In genomic region chr13:31860200-31860599, GRCm38 (mm10) we compare ENCODE assay signal across 32 mouse cellular contexts. TPM values are rescaled to one million over a fixed set of nuclear protein-coding genes. Genes with fewer than 3 reads are reported as not detected.
"Had no signal": no experiment of that assay in that cellular context is flagged by ENCODE, and none has a peak within 500 bp of the region (broad histone marks: within the 10 kb centered on the region; RNA-seq: fewer than 3 reads in every experiment).

No protein-coding gene starts in this region.

- H3K27ac ChIP-seq: heart, embryonic 10.5 days; heart, embryonic 13.5 days; heart, embryonic 15.5 days; hindbrain, embryonic 10.5 days; hindbrain, embryonic 12.5 days; hindbrain, embryonic 13.5 days; hindbrain, embryonic 14.5 days; hindbrain, embryonic 15.5 days; hindbrain, postnatal 0 days; intestine, embryonic 15.5 days; kidney, embryonic 15.5 days; kidney, postnatal 0 days; layer of hippocampus, adult 2 months; left cerebral cortex, adult 2 months had no signal

- DNase-seq: heart, postnatal 10 days; heart, postnatal 14 days; heart, postnatal 36 days; heart, postnatal 4 days; kidney, adult 11 months; kidney, adult 18-20 months; kidney, adult 8-10 months; kidney, adult 9 months; kidney, postnatal 10 days; kidney, postnatal 14 days; kidney, postnatal 25 days; kidney, postnatal 36 days; kidney, postnatal 4 days; layer of hippocampus, adult 9-11 months; layer of hippocampus, postnatal 36 days had no signal

- H3K4me1 ChIP-seq: heart, embryonic 10.5 days; heart, embryonic 15.5 days; hindbrain, embryonic 12.5 days; hindbrain, embryonic 13.5 days; hindbrain, embryonic 15.5 days; intestine, embryonic 15.5 days had no signal

- H3K27me3 ChIP-seq: heart, embryonic 12.5 days; heart, embryonic 13.5 days; heart, embryonic 15.5 days; hindbrain, embryonic 12.5 days; hindbrain, embryonic 13.5 days; hindbrain, embryonic 15.5 days; intestine, embryonic 15.5 days; kidney, embryonic 15.5 days had no signal

- H3K9ac ChIP-seq: heart, embryonic 12.5 days; heart, embryonic 13.5 days; heart, embryonic 15.5 days; hindbrain, embryonic 12.5 days; hindbrain, embryonic 13.5 days; hindbrain, embryonic 14.5 days; hindbrain, embryonic 15.5 days; intestine, embryonic 15.5 days; kidney, embryonic 15.5 days had no signal

- H3K4me3 ChIP-seq: heart, embryonic 10.5 days; heart, embryonic 12.5 days; heart, embryonic 13.5 days; heart, embryonic 15.5 days; hindbrain, embryonic 10.5 days; hindbrain, embryonic 12.5 days; hindbrain, embryonic 13.5 days; hindbrain, embryonic 15.5 days; intestine, embryonic 15.5 days; kidney, embryonic 15.5 days; layer of hippocampus, adult 2 months; left cerebral cortex, adult 2 months had no signal

- H3K9me3 ChIP-seq: heart, embryonic 10.5 days; heart, embryonic 12.5 days; heart, embryonic 13.5 days; heart, embryonic 15.5 days; hindbrain, embryonic 10.5 days; hindbrain, embryonic 12.5 days; hindbrain, embryonic 13.5 days; hindbrain, embryonic 15.5 days; intestine, embryonic 15.5 days; kidney, embryonic 15.5 days had no signal

- H3K36me3 ChIP-seq: heart, embryonic 10.5 days; heart, embryonic 12.5 days; heart, embryonic 13.5 days; heart, embryonic 15.5 days; hindbrain, embryonic 10.5 days; hindbrain, embryonic 12.5 days; hindbrain, embryonic 13.5 days; hindbrain, embryonic 15.5 days; intestine, embryonic 15.5 days; kidney, embryonic 15.5 days had no signal

RNA-seq across cellular contexts. Expression of gene Foxc1, which starts 53.8 kb away (rescaled TPM):
- total RNA-seq: hematopoietic stem cell, adult 5-6 weeks had no signal
- polyA plus RNA-seq: inflammation-experienced regulatory T-cells, adult 6 months had no signal
